Mouse (Mus musculus) thymus, postnatal 36 days (tissue): Measurements from ENCODE around the gene Gm2a.
A peak's percentile ranks its signal among the peaks of the same experiment; 100 is the strongest.

Experiments used
- DNase-seq, 2 experiments: peaks; one replicate each; pipeline ENCODE4 v3.0.0; 2022; ENCODE audit warnings: mixed read lengths in 2 of 2

The Gm2a gene

DNA sequence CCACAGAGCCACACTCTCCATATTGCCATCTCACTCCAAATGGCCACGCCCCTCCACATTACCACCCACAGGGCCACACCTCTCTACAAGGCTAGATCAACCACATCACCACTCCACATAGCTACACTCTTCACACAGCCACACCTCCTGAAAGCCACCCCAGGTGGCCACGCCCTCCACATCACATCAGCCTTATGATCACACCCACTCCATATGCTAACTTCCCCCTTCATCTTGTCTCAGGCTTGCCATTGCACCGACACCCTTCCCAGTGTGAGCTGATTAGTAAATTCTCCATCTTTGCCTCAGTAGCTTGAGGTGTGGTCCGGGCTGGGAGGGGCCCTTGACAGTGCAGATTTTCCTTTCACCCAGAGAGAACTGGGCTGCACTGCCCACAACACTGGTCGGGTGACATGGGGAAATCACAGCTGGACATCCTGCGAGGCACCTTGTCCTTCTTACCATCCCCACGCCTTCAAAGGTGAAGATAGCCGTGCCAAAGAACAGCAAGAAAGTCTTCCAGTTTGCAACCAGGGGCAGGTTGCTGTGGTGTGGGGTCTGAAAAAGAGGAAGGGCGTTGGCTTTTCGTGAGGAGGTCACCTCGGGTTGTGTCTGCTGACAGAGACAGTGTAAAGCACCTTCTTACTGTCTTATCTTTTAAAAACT, 33.3 kb downstream of the Gm2a start:
- DNase-seq: peak in 1 of 2 experiments; percentile 47

DNA sequence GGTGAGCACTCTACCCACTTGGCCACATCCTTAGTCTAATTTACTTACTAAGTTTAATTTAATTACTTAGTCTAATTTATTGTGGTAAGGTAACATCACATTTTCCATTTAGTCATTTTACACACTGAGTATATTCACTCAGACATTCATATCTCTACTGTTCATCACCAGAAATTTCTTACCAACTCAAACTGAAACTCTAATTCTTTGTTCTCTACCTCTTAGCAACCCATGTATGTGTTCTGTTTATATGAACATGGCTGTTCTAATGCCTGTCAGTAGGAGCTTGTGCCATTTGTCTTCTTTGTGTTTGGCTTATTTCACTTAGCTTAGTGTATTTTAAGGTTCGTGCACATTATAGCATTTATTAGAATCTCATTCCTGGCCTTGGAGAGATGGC, 34.0 kb downstream of the Gm2a start:
- no peak for DNase-seq

DNA sequence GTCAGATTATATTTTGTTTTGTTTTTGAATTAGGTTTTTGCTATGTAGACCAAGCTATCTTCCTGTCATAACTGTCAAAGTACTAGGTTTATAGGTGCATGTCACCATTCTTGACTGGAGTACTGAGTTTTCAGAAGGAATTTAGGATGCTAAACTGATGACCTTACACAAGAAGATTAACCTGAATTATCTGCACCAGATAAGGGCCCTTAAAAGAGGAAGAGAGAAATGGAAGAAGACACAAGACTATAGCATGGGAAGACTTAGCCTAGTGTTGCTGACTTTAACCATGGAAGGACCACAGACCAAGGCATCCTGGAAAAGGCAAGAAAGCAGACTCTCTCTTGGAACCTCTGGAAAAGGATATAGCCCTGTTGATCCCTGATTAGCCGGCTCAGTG, 35.3 kb downstream of the Gm2a start:
- DNase-seq: no peak

DNA sequence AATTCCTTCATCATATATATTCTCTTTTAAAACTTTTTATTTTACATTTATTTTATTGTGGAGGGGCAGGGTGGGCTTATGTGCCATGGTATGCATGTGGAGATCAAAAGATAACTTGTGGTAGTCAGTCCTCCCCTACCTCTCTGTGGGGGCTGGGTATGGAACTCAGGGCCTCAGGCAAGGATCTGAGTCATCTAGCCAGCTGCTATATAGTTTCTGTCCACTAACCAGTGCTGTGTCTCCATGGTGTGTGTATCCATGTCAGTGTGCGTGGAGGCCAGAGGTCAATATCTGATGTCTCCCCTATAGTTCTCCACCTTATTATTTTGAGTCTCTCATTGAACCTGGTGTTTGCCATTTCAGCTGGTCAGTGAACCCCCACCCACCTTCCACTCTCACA, 36.5 kb downstream of the Gm2a start:
- no peak for DNase-seq

DNA sequence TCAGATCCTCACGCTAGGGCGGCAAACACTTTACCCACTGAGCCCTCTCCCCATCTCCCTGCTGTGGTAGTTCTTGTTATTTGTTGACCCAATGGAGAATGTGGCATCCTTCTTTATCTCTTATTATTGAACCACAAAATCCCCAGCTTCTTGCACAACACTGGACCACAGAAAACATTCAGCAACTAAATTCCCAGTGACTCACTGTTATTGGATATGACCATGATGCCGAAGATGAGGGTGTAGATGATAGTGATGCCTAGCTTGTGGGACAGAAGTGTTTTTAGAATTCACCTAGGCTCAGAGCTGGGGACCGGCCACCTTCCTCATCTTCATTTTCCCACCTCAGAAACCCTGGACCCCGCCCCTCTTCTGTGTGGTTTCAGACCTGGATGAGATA, 37.0 kb downstream of the Gm2a start:
- no peak for DNase-seq

DNA sequence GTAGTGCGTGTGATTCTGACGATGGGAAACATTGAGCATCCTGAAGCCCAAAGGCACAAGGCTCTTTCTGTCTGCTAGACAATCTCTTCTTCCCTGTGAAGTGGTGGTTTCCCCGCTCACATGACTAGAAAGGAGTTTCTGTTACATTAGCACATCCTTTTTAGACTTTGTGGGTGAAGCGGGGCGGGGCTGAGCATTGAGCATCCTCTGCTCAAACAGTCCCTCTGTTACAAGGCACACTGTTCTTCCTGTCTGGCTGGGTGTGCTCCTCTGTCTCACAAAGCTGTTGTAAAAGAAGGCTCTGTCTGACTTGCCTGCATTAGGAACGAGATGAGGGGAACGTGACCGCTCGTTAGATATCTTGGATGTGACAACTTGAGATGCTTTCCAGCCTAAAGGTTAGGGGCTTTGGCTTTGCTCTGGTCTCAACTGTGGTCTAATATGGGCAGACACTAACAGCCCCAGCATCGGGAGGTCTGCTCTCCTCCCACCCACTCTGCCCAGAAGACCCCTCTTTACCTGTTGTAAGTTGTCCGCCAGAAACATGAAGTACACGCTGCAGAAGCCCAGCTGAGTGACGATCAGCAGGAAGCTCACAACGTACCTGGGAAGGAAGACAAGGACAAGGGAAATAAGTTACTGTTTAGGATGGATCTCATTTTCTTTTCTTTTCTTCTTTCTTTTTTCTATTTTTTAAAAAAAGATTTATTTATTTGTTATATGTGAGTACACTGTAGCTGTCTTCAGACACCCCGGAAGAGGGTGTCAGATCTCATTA, 39.0 kb downstream of the Gm2a start:
- peak; percentile 84 to 89 for DNase-seq

DNA sequence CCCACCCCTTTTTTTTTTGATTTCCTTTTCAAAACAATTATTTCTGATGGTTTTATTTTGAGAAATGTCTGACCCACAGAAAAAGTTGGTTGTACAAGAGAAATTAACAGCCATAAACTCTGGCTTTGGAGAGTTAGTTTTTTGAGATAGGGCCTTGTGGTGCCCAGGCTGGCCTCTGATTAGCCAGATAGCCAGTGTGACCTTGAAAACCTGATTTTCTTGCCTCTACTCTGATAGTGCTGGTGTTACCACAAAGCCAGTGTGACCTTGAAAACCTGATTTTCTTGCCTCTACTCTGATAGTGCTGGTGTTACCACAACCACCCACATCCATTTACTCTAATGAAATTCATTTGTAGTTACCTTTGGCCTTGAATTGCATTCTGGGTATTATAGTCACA, 39.7 kb downstream of the Gm2a start:
- DNase-seq: no peak

DNA sequence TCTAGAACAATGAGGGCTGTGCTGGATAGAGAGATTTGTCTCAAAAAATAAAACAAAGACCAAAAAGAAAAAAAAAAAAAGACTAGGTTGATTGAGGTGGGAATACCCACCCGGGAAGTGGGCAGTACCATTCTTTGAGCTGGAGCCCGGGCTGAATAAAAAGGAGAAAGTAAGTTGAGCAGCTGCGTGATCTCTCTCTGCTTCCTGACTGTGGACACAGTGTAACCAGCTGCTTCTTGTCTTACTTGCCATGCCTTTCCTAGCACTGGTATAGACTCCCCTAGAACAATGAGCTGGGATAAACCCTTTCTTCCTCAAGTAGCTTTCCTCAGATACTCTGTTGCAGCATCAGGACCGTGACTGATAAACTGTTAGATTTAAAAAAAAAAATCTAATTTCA, 43.6 kb downstream of the Gm2a start:
- no peak for DNase-seq

DNA sequence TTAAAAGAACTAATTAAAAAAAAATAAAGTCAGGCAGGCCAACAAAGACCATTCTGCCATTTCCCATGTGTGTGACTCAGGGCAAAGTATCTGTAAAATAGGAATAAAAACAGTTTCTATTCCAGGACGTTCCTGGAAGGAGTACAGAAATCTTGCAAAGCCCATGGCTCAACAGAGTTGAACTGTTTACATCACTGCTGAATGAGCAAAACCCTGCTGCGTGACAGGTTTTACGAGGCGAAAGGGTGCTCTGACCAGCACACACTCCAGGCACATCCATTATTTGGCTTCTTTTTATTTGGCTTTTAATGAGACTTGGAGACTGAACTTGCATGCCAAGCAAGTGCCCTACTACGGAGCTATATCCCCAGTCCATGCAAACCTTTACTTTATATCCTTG, 46.1 kb downstream of the Gm2a start:
- DNase-seq: no peak

DNA sequence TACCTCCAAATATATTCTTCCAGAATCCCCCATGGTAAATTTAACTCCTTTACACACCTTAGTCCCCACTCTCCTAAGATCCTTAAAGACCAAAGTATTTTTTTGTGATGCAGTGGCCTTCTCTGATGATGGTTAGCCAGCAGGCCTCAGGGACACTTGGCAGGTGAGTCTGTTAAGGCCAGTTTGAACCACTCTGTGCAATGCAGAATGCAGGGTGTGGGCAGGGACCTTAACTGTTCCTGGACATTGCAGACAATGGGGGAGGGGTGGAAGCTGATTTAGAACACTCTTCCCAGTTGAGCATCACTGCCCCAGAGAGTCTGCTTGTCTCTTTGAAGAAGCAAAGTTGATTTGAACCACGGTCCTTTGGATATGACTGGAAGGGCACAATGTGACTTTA, 48.9 kb downstream of the Gm2a start:
- DNase-seq: no peak

DNA sequence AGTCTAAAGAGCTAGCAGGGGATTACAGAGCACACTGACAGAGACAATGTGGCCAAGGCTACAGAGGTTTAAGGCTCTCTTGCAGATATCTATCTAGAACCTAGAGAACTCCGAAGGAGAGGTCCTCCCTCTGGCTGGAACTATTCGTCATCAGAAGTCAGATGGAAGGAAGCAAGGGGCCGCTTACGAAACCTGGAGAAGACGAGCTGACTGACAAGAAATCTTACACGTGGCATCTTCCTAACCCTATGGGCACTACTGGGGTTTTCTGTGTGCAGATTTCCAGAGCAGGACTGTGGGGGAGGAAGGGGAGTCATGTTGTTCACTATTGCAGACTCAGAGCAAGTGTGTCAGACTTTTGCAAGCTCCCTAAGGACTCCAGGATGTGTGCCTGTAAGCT, 49.5 kb downstream of the Gm2a start:
- no peak for DNase-seq

DNA sequence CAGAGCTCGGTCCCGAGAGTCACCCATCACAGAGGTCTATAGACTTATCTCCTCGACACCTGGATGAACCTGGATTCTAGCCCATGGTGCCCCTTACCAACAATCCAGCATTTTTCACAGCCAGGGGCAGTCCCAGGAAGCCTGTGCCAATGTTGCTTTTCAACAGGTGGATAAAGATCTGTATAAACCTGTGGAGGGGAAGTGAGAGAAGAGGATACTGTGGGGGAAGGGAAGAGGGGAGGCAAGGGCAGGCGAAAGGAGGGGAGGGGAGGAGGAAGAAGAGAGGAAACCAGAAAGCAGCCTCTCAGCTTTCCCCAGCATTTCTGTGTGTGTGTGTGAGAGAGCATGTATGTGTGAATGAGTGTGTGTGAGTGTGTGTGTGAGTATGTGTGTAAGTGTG, 50.5 kb downstream of the Gm2a start:
- DNase-seq: peak in 1 of 2 experiments; percentile 23

DNA sequence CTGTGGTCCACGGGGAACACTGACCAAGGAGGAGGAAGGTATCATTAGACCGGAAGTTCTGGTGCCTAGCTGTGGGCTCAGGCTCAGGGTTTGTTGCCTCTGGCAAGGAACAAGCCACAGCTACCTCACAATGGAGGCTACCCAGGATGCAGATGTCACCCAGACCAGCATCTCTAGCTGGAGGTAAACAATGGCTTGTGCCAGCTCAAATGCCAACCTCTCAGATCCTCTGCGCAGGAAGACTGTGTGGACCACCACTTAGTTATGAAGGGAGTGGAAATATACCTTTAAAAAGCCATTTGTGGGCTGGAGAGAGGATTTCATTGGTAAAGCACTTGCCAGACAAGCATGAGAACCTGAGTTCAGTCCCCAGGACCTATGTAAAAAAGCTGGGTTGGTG, 53.7 kb downstream of the Gm2a start, which contains the start of gene Slc36a3:
Slc36a3 (minus strand) TSS at position 101 of the 400 bp plus-strand sequence.
- no peak for DNase-seq

DNA sequence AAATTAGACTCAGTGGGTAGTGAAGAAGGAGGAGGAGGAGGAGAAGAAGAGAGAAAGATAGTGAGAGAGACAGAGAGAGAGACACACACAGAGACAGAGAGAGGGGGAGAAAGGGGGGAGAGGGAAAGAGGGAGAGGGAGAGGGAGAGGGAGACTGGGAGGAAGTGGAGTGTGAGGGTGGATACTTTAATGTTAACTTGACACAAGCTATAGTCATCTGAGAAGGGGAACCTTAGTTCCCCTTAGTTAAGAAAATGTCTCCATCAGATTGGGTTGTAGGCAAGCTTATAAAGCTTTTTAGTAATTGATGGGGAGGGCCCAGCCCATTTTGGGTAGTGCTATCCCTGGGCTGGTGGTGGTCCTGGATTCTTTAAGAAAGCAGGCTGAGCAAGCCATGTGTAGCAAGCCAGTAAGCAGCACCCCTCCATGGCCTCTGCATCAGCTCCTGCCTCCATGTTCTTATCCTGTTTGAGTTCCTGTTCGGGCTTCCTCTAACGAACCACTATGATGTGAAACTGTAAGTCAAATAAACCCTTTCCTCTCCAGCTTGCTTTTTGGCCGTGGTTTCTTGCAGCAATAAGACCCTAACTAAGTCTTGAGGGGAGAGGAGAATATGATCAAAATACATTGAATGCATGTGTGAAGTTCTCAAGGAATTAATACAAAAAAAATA, 56.6 kb downstream of the Gm2a start:
- no peak for DNase-seq

DNA sequence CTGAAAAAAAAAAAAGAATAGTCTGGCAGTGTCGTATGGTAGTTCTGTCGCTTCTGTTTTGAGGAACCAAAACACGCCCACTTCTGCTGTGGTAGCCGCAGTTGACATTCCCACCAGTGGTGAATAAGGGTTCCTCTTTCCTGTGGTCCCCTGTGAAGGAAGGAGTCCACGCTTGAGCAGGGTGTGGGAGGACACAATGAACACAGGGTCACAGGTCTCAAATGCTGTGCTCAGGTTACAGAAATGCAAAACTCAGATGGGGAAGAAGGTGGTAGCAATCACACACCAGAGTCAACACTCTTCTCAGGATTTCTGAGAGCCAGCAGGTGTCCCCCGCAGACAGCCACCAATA, 57.1 kb downstream of the Gm2a start:
- no peak for DNase-seq

DNA sequence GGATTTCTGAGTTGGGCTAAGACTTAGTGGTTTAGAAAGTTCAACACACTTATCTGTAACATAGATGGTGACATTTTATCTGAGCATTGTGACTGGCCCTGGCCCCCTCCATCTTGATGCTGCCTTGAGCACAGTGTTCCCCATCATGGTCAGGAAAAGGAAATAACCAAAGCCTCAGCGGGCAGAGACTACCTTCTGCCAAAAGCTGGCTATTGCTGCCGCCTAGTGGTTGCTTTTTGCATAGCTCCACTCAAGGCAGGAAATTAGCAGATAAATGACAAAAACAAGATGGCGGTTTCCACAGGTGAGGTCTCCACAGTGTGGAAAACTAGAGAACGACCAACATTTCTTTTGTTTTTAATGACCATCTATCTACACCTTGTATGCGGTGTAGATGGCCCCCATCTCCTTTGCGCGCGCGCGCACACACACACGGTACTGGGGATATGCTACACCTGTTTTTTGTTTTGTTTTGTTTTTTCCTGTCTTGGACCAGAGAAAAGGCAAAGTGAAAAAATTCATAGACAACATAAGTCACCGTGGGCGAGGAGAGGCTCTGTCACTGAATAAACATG, 61.0 kb downstream of the Gm2a start:
- DNase-seq: peak; percentile 84 to 89
